Mouse (Mus musculus) E14TG2a.4 (cell line): ENCODE data around the gene Dcxr.

Experiments
- CTCF ChIP-seq: conservative IDR thresholded peaks from 2 replicates; pipeline ENCODE4 v1.5.1; 2014; ENCODE audit warnings: low read length
- NANOG ChIP-seq: IDR thresholded peaks from 2 replicates; pipeline ENCODE4 v1.6.1; 2014; ENCODE audit warnings: borderline replicate concordance, low read length, mixed read lengths
- POU5F1 ChIP-seq: IDR thresholded peaks from 2 replicates; pipeline ENCODE4 v1.6.1; 2014; ENCODE audit warnings: low read length, borderline replicate concordance

GRCm38 (mm10) chr11:120695641-120696040 lies 31.4 kb downstream of the Dcxr start:
- TF ChIP-seq POU5F1, result no peak
- TF ChIP-seq CTCF, result no peak
- TF ChIP-seq NANOG, result no peak
